Mouse (Mus musculus) thymus, adult 2 months (tissue): ENCODE measurements around the gene D430041D05Rik.

Source experiments
- CTCF ChIP-seq: fragments of 200-500 bp; IDR thresholded peaks from 2 replicates; pipeline ENCODE4 v1.5.1; 2012; ENCODE audit warnings: mild to moderate bottlenecking, control low read depth, low read length, moderate library complexity, borderline replicate concordance; ENCODE audit not compliant: control insufficient read depth, poor library complexity, insufficient read depth; ENCODE audit errors: extremely low read depth
- POLR2A ChIP-seq: fragments of 200-500 bp; IDR thresholded peaks from 2 replicates; pipeline ENCODE4 v1.6.1; 2012; ENCODE audit warnings: mild to moderate bottlenecking, low read length, control low read depth, moderate library complexity; ENCODE audit not compliant: control insufficient read depth, poor library complexity, insufficient read depth; ENCODE audit errors: extremely low read depth

DNA sequence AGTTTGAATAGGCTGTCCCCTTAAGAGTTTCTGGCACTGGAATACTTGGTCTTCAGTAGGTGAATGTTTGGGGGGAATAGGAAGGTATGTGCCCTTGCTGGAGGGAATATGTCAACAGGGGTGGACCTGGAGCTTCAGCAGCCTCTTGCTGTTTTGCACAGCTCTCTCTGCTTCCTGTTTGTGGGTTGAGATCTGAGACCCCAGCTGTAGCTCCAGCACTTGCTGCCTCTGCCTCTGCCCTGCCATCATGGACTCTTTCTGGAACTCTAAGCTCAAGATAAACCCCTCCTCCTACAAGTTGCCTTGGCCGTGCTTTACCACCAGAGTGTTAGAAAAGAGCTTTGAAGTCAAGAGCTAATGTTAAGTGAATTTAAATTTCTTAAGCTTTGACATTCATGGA, 35.2 kb upstream of the D430041D05Rik start:
- TF ChIP-seq CTCF (no peak), POLR2A (no peak)
